Mouse (Mus musculus): ENCODE results near the gene Tigd3.
"Not testable (repeated sequence)": the region's sequence is repeated elsewhere in the genome, so short reads cannot be mapped to it uniquely, and the experiment has no call there.

Gene Tigd3

GRCm38 (mm10) chr19:5922119-5922942 lies 28.4 kb upstream of the Tigd3 start:
- DNase-seq (ENCODE audit: low spot score) = no peak

DNA sequence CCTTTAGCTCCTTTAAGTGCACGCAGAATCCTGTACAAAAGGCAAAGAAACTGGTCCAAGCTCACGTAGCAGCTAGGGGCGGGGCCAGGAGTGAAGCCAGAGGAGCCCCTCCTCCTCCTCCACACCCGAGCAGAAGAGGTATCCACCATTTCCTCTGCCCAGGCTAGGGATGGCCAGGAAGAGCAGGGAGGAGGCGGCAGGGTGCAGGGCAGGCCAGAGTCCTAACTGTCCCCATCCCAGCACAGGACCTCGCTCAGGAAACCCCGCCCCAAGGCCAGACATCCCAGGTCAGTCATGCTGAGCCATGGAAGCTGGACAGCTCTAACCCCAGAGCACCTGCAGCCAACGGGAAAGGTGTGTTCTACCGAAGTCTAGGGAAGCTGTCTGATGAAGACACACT lies 27.8 kb upstream of the Tigd3 start:
- no peak for DNase-seq (ENCODE audit: low spot score)

DNA sequence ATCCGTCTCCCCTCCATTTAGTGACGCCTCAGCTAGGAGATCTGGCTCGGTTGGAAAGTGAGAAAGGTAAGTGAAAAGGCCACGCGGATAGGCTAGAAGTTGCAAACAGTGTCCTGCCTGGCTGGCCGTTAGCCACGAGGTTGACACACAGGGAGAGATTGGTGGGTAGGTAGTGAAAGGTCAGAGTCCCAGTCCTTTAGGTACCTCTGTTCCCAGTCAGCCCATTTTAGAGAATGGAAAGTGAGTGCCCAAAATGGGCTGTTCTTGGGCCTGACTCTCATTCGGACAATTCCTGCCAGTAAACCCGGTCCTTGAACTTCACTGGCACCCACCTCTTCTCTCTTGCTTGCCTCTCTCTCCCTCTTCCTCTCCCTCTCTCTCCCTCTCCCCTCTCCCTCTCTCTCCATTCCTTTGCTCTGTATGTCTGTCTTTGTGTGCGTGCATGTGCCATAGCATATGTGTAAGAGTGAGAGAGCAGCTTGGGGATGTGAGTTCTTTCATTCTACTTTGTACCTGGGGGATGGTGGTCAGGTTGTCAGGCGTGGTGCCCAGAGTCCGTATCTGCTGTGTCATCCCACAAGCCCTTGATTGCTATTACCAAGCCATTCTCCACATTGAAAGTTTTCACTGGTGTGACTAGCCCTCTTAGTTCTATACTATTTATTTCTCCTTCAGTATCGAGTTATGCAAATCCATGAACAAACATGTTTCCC lies 19.2 kb upstream of the Tigd3 start, which contains the start of gene Dpf2:
Gene Dpf2, minus strand, starts transcription at position 4 of the 713 bp plus-strand sequence.
- DNase-seq (ENCODE audit: low spot score) = no peak

DNA sequence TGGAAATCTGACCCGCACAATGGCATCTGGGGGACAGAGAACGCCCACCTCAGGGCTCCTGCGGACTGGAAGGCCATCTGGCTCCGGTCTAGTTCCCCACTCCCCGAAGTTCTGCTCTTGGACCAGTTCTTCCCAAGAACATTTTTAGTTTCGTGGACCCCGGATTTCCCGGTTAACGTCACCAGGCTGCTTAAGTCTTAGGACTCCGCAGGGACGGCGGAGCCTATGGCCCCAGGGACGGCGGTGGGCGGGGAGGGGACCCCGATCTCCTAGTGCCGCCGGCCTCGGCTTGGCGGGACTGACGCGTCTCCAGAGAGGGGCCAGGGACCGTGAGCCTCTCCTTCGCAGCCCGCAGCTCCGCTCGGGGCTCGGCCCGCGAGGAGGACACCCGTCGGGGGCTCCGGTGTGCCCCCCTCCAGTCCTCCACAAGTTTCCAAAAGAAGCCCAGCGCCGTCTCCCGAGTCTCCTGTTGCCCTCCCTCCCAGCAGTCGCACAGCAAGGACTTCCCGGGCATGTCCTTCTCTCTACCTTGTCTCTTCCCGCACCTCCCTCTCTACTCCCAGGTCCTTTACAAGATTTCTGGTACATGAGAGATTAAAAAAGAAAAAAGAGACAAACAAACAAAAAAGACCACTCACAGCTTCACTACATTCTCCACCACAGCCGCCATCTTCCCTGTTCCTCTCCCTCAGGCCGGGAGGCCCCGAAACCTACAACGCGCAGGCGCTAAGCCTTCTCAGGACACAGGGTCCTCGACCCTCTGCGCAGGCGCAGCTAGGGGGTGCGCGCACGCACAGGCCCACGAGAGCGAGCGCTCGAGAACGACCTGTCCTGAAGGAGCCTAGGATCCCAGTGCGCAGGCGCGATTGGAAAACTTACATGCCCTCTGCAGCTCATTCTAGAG lies 18.4 kb upstream of the Tigd3 start:
- DNase-seq (ENCODE audit: low spot score) = peak; percentile 98

DNA sequence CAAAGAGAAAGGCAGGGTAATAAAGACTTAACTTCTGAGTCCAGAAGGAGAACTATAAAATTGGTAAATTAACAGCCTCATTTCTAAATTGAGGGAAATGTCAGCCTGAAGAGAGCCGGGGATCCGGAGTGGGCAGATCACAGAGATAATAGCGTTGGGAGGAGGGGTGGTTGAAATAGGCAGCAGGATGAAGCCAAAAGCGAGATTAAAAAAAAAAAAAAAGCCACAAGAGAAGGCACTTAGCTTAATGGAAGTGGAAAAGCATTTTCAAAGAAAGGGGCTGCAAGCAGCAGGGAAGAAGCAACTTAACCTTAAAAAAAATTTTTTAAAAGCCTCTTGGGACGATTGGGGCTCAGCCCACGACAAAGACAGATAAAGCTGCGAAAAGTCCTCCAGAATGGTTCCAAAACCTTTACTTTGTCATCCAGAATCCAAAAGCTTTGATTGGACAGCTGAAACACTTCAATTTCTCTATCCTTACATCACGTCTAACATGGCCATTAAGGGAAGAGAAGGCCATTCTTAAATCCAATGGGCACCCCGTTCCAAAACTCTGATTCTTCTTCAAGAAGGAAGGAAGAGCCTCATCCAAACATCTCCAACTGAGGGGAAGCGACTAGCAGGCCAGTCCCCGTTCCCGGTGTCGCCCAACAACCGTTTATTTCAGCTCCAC lies 17.6 kb upstream of the Tigd3 start:
- DNase-seq (ENCODE audit: low spot score) = no peak

- no peak for DNase-seq (ENCODE audit: low spot score)
Observed at GRCm38 (mm10) chr19:5910221-5910620, 16.3 kb upstream of the Tigd3 start.

- no peak for DNase-seq (ENCODE audit: low spot score)
Observed at GRCm38 (mm10) chr19:5907275-5907674, 13.3 kb upstream of the Tigd3 start.

GRCm38 (mm10) chr19:5893282-5894001 lies 507 bp downstream of the Tigd3 start:
- no peak for DNase-seq (ENCODE audit: low spot score)

- DNase-seq (ENCODE audit: low spot score) = no peak
Observed at GRCm38 (mm10) chr19:5892735-5893134, 1.2 kb downstream of the Tigd3 start.

DNA sequence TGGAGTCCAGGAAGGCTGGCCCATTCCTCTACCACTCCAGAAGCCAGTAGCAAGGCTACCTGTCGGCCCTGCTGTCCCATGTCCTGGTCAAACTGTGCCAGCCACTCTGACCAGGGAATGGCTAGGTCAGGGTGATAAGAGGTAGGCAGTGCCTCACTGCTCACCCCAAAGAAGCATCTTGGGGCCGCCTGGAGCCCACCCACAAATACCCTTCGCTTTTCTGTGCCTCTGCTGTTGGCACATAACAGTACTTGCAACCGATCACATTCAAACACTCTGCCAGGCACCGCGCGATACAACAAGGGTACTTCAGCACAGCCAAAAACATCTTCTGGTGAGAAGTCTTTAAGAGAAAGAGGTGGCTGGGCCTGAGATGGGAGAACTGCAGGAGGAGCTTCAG lies 1.7 kb downstream of the Tigd3 start:
- DNase-seq (ENCODE audit: low spot score) = no peak

DNA sequence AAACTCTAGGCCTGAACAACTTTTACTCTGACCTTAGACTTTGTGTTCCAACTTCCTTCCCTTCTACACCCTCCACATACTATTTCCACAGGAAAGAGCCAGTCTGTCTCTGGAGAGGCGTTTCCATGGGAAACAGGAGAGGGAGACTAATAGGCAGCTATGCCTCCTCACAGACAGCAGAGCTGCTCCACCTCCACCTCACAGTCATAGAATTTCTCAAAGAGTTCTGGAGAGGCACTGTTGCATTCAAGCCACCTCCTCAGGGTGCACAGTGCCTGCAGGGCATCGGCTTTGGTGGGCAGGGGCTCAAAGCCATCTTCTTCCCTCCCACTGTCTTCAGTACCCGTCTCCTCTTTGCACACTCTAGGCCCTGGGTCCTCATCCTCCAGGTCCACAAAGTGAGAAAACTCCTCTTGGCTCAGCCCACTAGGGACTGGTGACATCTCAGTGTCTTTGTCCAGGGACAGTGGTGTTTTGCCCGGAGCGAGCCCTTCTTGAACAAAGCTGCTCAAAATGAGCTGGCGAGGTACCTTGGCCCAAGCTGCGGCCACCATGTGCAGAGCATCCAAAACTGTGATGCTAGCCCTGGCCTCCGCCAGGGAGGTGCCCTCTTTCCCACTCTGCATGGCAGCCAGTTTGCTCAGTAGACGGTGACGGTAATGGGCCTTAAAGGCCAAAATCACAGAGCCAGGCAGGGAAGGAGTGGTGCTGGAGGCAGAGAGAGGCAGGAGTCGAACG lies 2.3 kb downstream of the Tigd3 start:
- no peak for DNase-seq (ENCODE audit: low spot score)

- DNase-seq (ENCODE audit: low spot score) = no peak
Observed at GRCm38 (mm10) chr19:5889211-5889610, 4.7 kb downstream of the Tigd3 start.

DNA sequence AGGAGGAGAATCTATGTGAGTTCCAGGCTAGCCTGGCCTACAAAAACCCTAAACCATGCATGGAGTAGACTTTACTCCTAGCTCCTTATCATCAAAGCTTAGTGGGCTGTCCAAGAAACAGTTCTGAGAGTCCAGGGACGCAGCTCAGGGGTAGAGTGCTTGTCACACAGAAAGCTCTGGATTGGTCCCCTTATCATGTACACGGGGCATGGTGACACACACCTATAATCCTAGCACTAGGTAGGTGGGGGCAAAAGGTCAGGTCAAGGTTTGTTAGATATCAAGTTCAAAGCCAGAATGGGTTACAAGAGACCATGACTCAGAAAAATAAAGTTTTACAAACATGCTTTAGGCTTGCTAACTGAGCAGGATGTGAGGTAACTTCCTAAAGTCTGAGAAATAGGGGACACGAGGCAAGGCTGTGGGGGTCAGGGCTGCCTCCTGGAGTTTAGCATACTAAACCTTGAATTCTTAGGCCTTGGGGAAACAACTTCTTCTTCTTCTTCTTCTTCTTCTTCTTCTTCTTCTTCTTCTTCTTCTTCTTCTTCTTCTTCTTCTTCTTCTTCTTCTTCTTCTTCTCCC lies 6.6 kb downstream of the Tigd3 start:
- no peak for DNase-seq (ENCODE audit: low spot score)

DNA sequence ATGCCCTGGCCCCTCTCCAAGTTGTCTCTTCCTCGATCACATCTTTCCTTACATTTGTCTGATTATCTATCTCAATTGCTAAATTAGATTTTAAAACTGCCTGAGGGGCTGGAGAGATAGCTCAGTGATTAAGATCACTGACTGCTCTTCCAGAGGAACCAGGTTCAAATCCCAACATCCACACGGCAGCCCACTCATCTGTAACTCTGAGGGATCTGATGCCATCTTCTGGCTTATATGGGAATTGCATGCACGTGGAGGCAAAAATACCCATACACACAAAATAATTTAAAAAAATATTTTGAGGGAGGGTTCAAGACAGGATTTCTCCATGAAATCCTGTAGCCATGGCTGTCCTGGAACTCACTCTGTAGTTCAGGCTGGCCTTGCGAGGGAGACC lies 8.1 kb downstream of the Tigd3 start:
- DNase-seq (ENCODE audit: low spot score) = no peak

DNA sequence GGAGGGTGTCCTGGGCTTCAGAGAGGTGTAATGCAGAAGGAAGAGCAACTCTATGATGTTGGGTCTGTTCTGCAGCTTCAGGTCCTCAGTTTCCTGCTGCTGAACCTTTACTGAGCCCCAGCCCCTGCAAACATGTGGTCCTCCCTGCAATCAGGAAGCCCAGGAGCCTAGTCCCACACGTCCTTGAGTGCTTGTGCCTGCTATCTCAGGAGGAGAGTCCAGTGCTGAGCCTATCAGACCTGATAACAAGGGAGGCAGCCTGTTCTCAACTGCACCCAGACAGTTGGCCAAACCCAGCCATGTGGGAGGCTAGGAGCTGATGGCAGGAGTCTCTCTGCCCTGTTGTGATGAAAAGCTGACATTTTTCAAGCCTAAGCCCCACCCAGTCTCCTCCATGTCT lies 10.0 kb downstream of the Tigd3 start:
- DNase-seq (ENCODE audit: low spot score) = no peak

DNA sequence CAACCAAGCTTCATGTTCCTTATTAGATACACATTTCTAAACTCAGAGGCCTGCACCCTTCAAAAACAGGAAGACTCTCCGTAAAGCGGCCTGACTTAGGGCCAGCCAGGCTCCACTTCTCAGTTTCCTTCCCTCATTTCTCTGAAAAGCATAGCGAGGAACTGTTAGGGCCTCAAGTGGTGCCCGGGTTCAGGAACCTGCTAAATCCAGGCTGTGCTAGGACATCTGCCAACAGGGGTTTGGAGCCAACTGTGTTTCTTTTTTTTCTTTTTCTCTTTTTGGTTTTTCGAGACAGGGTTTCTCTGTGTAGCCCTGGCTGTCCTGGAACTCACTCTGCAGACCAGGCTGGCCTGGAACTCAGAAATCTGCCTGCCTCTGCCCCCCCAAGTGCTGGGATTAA lies 11.9 kb downstream of the Tigd3 start:
- DNase-seq (ENCODE audit: low spot score) = not testable (repeated sequence)

DNA sequence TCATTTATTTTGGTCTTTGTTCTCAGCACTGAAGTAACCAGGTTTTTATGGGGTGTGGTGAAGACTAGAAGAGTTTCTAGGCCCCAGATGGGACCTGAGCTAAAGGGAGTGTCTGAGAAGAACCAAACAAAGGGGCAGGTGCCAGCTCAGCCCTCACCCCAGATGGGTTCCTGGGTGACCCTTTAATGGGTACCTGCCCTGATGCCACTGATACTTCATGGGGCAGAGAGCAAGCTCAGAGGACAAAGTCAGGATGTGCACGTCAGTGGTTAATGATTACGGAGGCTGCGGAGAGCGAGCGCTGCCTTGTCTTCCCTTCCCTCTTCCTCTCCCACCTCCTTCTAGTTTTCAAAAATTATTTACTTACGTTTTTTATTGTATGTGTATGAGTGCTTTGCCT lies 12.8 kb downstream of the Tigd3 start:
- no peak for DNase-seq (ENCODE audit: low spot score)

GRCm38 (mm10) chr19:5879735-5880134 lies 14.2 kb downstream of the Tigd3 start:
- no peak for DNase-seq (ENCODE audit: low spot score)

DNA sequence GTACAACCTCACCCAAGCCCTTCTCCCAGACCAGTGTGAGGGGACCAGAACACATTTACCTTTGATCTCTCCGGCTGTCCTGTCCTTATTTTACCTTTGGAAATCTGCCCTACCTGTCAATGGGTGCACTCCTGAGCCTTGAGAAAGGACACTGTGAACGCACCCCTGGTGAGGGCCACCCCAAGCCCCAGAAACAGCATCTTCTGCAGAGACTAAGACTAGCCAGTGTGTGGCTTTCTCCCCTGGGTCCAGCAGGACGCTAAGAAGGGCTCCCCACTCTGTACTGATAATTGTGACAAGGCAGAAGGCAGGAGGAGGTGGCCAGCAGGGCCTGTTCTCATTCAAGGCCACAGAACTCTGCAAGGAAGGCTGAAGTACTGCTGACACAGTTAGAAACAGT lies 15.0 kb downstream of the Tigd3 start:
- no peak for DNase-seq (ENCODE audit: low spot score)

- DNase-seq (ENCODE audit: low spot score) = peak; percentile 40
Observed at GRCm38 (mm10) chr19:5878362-5878722, 15.6 kb downstream of the Tigd3 start.
